In genomic region chr14:49495192-49495591, GRCm38 (mm10) we compare ENCODE assay signal across 31 mouse cellular contexts. TPM values are rescaled to one million over a fixed set of nuclear protein-coding genes. Genes with fewer than 3 reads are reported as not detected.
A peak's percentile ranks its signal among the peaks of the same experiment; 100 is the strongest.
DNase-seq lines count a peak whose midpoint lies in the region; ATAC-seq and TF ChIP-seq lines count a peak whose summit lies in the region.
"Had no signal": no experiment of that assay in that cellular context is flagged by ENCODE, and none has a peak within 500 bp of the region (broad histone marks: within the 10 kb centered on the region; RNA-seq: fewer than 3 reads in every experiment).

No protein-coding gene starts in this region.

- H3K4me1 ChIP-seq in heart, embryonic 14.5 days (ENCODE audit: control insufficient read depth in 2 of 2, insufficient read depth in 2 of 2, low read length in 2 of 2), result peaks cover 0 to 10% of the 10 kb centered on the region in 2 experiments; a peak in 2 of 4 replicates
- H3K4me1 ChIP-seq in midbrain, embryonic 11.5 days (ENCODE audit: control insufficient read depth, insufficient read depth, low read length), result no peaks in the 10 kb centered on the region
- H3K4me1 ChIP-seq: embryonic facial prominence, embryonic 13.5 days; hindbrain, embryonic 13.5 days; limb, embryonic 12.5 days; liver, embryonic 15.5 days had no signal

- TF ChIP-seq CTCF in left cerebral cortex, adult 2 months (IDR thresholded peaks at IDR 0.05), result no peak; the same call in 1 of the 2 replicates

- H3K27ac ChIP-seq in left cerebral cortex, adult 2 months, result peak overlapping the region; percentile 55
- H3K27ac ChIP-seq in heart, embryonic 14.5 days (replicated peaks in 1 of 2; ENCODE audit: control insufficient read depth in 1 of 2, insufficient read depth in 1 of 2, low read depth in 2 of 2, low read length in 2 of 2), result peak overlapping the region; percentile 63 to 64
- no peak overlapping the region for H3K27ac ChIP-seq in midbrain, embryonic 11.5 days (ENCODE audit: low read depth, low read length)
- H3K27ac ChIP-seq: embryonic facial prominence, embryonic 13.5 days; gastrocnemius, adult 2 months; hindbrain, embryonic 13.5 days; limb, embryonic 12.5 days; liver, embryonic 15.5 days had no signal

- no peaks in the 10 kb centered on the region for H3K36me3 ChIP-seq in heart, embryonic 14.5 days (ENCODE audit: control insufficient read depth, insufficient read depth, low read length)
- no peaks in the 10 kb centered on the region for H3K36me3 ChIP-seq in midbrain, embryonic 11.5 days (ENCODE audit: control insufficient read depth, insufficient read depth, low read length)
- H3K36me3 ChIP-seq: embryonic facial prominence, embryonic 13.5 days; hindbrain, embryonic 13.5 days; limb, embryonic 12.5 days; liver, embryonic 15.5 days had no signal

- no peak overlapping the region for H3K4me2 ChIP-seq in heart, embryonic 14.5 days (ENCODE audit: low read length)
- H3K4me2 ChIP-seq in midbrain, embryonic 11.5 days, result no peak overlapping the region
- H3K4me2 ChIP-seq: embryonic facial prominence, embryonic 13.5 days; hindbrain, embryonic 13.5 days; limb, embryonic 12.5 days; liver, embryonic 15.5 days; lung, embryonic 14.5 days had no signal

- WGBS in heart, embryonic 14.5 days, result 38% methylated on average over 1 of the region's 1 CpGs
- WGBS in midbrain, embryonic 11.5 days, result 86% methylated on average over 1 of the region's 1 CpGs

- no peaks in the 10 kb centered on the region for H3K27me3 ChIP-seq in heart, embryonic 14.5 days (ENCODE audit: control insufficient read depth, insufficient read depth, low read length)
- H3K27me3 ChIP-seq in midbrain, embryonic 11.5 days (ENCODE audit: control insufficient read depth, insufficient read depth, low read length), result no peaks in the 10 kb centered on the region
- H3K27me3 ChIP-seq: embryonic facial prominence, embryonic 13.5 days; hindbrain, embryonic 13.5 days; limb, embryonic 12.5 days; liver, embryonic 15.5 days had no signal

- no peak for ATAC-seq in heart, embryonic 14.5 days (ENCODE audit: insufficient number of reproducible peaks, insufficient read depth, low FRiP score, low read depth)
- no peak for ATAC-seq in midbrain, embryonic 11.5 days (ENCODE audit: low FRiP score)
- ATAC-seq: CD4-positive, CD25-positive, alpha-beta regulatory T cell, adult 4 months; forebrain, embryonic 16.5 days; midbrain, embryonic 16.5 days had no signal

- DNase-seq in heart, adult 11 months, result peak; percentile 74
- no peak for DNase-seq in heart, postnatal 36 days
- DNase-seq in left cerebral cortex, adult 2 months (ENCODE audit: extremely low spot score in 1 of 2, low spot score in 2 of 2), result no peak
- DNase-seq in left cerebral cortex, adult 18-20 months (ENCODE audit: low spot score in 2 of 2), result no peak
- DNase-seq in midbrain, embryonic 11.5 days (ENCODE audit: low spot score, missing footprints), result no peak
- DNase-seq in testis, postnatal 14 days (ENCODE audit: low spot score), result no peak
- DNase-seq: adrenal gland, postnatal 14 days; cerebellum, adult 18-20 months; cerebellum, postnatal 10 days; gastrocnemius, adult 2 months; gastrocnemius, postnatal 36 days; kidney, adult 11 months; kidney, postnatal 14 days; layer of hippocampus, adult 9-11 months; lung, embryonic 14.5 days; lung, postnatal 14 days had no signal

- H3K4me3 ChIP-seq in left cerebral cortex, adult 2 months, result no peak overlapping the region
- no peak overlapping the region for H3K4me3 ChIP-seq in heart, embryonic 14.5 days (ENCODE audit: control insufficient read depth in 1 of 2, insufficient read depth in 1 of 2, low read depth in 1 of 2, low read length in 2 of 2)
- no peak overlapping the region for H3K4me3 ChIP-seq in midbrain, embryonic 11.5 days (ENCODE audit: low read depth, low read length)
- H3K4me3 ChIP-seq: embryonic facial prominence, embryonic 13.5 days; gastrocnemius, adult 2 months; hindbrain, embryonic 13.5 days; limb, embryonic 12.5 days; liver, embryonic 15.5 days had no signal

- no peak overlapping the region for H3K9ac ChIP-seq in heart, embryonic 14.5 days (ENCODE audit: low read length)
- no peak overlapping the region for H3K9ac ChIP-seq in midbrain, embryonic 11.5 days (ENCODE audit: low read length)
- H3K9ac ChIP-seq: embryonic facial prominence, embryonic 13.5 days; hindbrain, embryonic 13.5 days; limb, embryonic 12.5 days; liver, embryonic 15.5 days; lung, embryonic 14.5 days had no signal

- H3K9me3 ChIP-seq in heart, embryonic 14.5 days (ENCODE audit: control insufficient read depth, low read length), result no peaks in the 10 kb centered on the region
- H3K9me3 ChIP-seq in midbrain, embryonic 11.5 days (ENCODE audit: control insufficient read depth, low read length), result no peaks in the 10 kb centered on the region
- H3K9me3 ChIP-seq: embryonic facial prominence, embryonic 13.5 days; hindbrain, embryonic 13.5 days; limb, embryonic 12.5 days; liver, embryonic 15.5 days had no signal

- intact Hi-C loops in heart, postnatal 36 days (cut with DNase I), result no loop called here
- intact Hi-C loops in left cerebral cortex, adult 2 months (cut with DNase I), result loop anchor here (2.0 kb wide), 1 partner anchor 30 kb away; no protein-coding TSS in a partner anchor

RNA-seq across cellular contexts. Expression of gene Slc35f4, which starts 30.7 kb away (rescaled TPM):
- total RNA-seq in heart, postnatal 36 days (2021), result not detected
- 10 to 100 TPM; 18.5 to 22.5 TPM for total RNA-seq in left cerebral cortex, adult 2 months (2021)
- 10 to 100 TPM; 17.6 to 18.4 TPM for total RNA-seq in left cerebral cortex, adult 18-20 months (2021)
- polyA plus RNA-seq in heart, embryonic 14.5 days (2014; fragmentation: Nextera tagmentation; extraction: Ambion mirVana), result 0.18 TPM in 1 of 2 replicates, not detected in the other
- polyA plus RNA-seq in midbrain, embryonic 11.5 days (2014; fragmentation: Nextera tagmentation; extraction: Ambion mirVana), result 0.49 and 0.68 TPM in 2 replicates
- total RNA-seq: adrenal gland, postnatal 14 days; common myeloid progenitor, adult 5-6 weeks; gastrocnemius, adult 2 months; gastrocnemius, postnatal 36 days; heart, postnatal 10 days; liver, adult 2 months; neutrophil, adult 5-6 weeks had no signal
- polyA plus RNA-seq: CD4-positive, CD25-positive, alpha-beta regulatory T cell, adult 4 months; embryonic facial prominence, embryonic 13.5 days; forebrain, embryonic 11.5 days; kidney, embryonic 14.5 days; limb, embryonic 12.5 days; liver, adult 2 months; liver, embryonic 15.5 days; lung, embryonic 14.5 days; urinary bladder, adult 2 months had no signal

Comparison
In these comparisons a context has a peak if more than half of its experiments do, and no peak if none do; other contexts are left out.
1. RNA of gene Slc35f4, which starts 30.7 kb away (total RNA-seq): 18.5 to 22.5 TPM in left cerebral cortex, adult 2 months and 17.6 to 18.4 TPM in left cerebral cortex, adult 18-20 months; not detected in heart, postnatal 36 days; every median in the first group is over 10 times any median in the second.